Mouse (Mus musculus) hindbrain, embryonic 10.5 days (tissue): ENCODE results near the gene Mrpl34. TPM values are rescaled to one million over a fixed set of nuclear protein-coding genes. Genes with fewer than 3 reads are reported as not detected.

Source experiments
- DNase-seq: peaks from one replicate; pipeline ENCODE4 v3.0.0-alpha.2; 2017; ENCODE audit warnings: low spot score
- H3K27ac ChIP-seq: fragments of 300-500 bp; sonication (generic); 2 replicates; pipeline ENCODE4 v1.5.1; 2016; ENCODE audit warnings: mild to moderate bottlenecking, moderate library complexity
- H3K27me3 ChIP-seq: fragments of 300-500 bp; sonication (generic); 2 replicates; pipeline ENCODE4 v1.6.1; 2016; ENCODE audit warnings: mild to moderate bottlenecking; ENCODE audit not compliant: poor library complexity, insufficient read depth, severe bottlenecking
- H3K36me3 ChIP-seq: fragments of 300-500 bp; sonication (generic); 2 replicates; pipeline ENCODE4 v1.6.1; 2016; ENCODE audit warnings: mild to moderate bottlenecking, moderate library complexity
- H3K4me1 ChIP-seq: fragments of 300-500 bp; sonication (generic); replicated peaks from 2 replicates; pipeline ENCODE4 v1.6.1; 2016; ENCODE audit warnings: mild to moderate bottlenecking
- H3K4me3 ChIP-seq: fragments of 300-500 bp; sonication (generic); 2 replicates; pipeline ENCODE4 v1.5.1; 2016; ENCODE audit warnings: mild to moderate bottlenecking, moderate library complexity
- H3K9me3 ChIP-seq: fragments of 300-500 bp; sonication (generic); 2 replicates; pipeline ENCODE4 v1.6.1; 2016; ENCODE audit warnings: mild to moderate bottlenecking, moderate library complexity
- WGBS: fragments of 180-500 bp; shearing (Covaris S2); methylation state at CpG from one replicate; pipeline ENCODE4 v1.1.7; 2016; 5-methylcytosine and 5-hydroxymethylcytosine counted together
- polyA plus RNA-seq: library from polyadenylated mRNA; unstranded; fragments of >200 nt; fragmentation: Nextera tagmentation; extraction: Ambion mirVana; gene quantifications from 2 replicates; pipeline ENCODE4 v1.2.1, GENCODE M21; 2016

The Mrpl34 gene
- polyA plus RNA-seq, 1 experiment from 2014 or later, result 249 TPM

DNA sequence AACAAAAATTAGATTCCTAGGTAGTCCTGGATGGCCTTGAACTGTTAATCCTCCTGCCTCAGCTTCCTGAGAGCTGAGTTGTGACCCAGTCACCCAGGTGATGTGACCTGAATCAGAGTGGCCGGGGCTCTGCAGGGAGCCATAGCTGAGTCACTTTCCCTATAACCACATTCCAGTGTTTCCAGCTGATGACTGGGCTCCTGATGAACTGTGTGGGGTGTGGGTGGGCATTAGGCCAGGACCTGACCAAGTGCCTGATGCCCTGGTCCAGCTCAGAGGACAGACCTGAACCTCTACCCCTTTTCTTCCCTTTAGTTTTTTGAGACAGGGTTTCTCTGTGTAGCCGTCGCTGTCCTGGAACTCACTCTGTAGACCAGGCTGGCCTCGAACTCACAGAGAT is 40.6 kb downstream of the Mrpl34 start:
- Histone ChIP-seq H3K9me3 (no peaks in the 10 kb centered on the region), H3K36me3 (no peaks in the 10 kb centered on the region), H3K27ac (no peak overlapping the region), H3K4me3 (no peak overlapping the region), H3K4me1 (peaks cover 30% of the 10 kb centered on the region), H3K27me3 (peaks cover 60% of the 10 kb centered on the region)
- WGBS, result 94% methylated on average over 4 of the region's 4 CpGs
- no peak for DNase-seq

DNA sequence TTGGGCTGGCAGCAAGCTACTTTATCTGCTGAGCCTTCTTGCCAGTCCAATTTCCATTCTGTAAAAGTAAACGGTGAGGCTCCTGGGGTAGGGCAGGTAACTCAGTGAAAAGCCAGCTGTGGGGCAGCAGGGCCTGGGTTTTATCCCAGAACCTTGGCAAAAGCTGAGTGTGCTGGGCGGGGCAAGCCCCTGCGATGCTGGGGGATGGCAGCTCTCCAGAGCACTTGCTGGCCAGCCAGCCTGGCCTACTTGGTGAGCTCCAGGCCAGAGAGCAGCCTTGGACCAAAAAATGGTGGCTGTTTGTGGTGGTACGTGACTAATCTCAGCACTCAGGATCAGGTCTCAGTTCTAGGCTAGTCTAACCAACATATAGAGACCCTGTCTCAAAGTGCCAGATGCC is 41.2 kb downstream of the Mrpl34 start:
- Histone ChIP-seq H3K27ac (no peak overlapping the region), H3K36me3 (no peaks in the 10 kb centered on the region), H3K4me3 (no peak overlapping the region), H3K4me1 (peaks cover 30% of the 10 kb centered on the region), H3K27me3 (peaks cover 66% of the 10 kb centered on the region), H3K9me3 (no peaks in the 10 kb centered on the region)
- 85% methylated on average over 4 of the region's 4 CpGs for WGBS
- no peak for DNase-seq

- H3K4me3 ChIP-seq, result peak overlapping the region; percentile 57
- under 1% methylated on average over 61 of the region's 61 CpGs for WGBS
- H3K4me1 ChIP-seq, result peaks cover 38% of the 10 kb centered on the region
- H3K27me3 ChIP-seq, result peaks cover 76% of the 10 kb centered on the region
- peak overlapping the region; percentile 50; the same call in 1 of the 2 replicates for H3K27ac ChIP-seq
- H3K36me3 ChIP-seq, result no peaks in the 10 kb centered on the region
- no peaks in the 10 kb centered on the region for H3K9me3 ChIP-seq
- DNase-seq, result peak; percentile 84
Measured at GRCm38 (mm10) chr8:71507589-71508104, 42.9 kb downstream of the Mrpl34 start.

- no peak for DNase-seq
- Histone ChIP-seq H3K4me1 (peaks cover 37% of the 10 kb centered on the region), H3K36me3 (no peaks in the 10 kb centered on the region), H3K9me3 (no peaks in the 10 kb centered on the region), H3K27me3 (peaks cover 76% of the 10 kb centered on the region), H3K27ac (no peak overlapping the region), H3K4me3 (peak overlapping the region; percentile 24; the same call in 1 of the 2 replicates)
- WGBS, result 69% methylated on average over 2 of the region's 2 CpGs
Measured at GRCm38 (mm10) chr8:71509316-71509715, 44.6 kb downstream of the Mrpl34 start.

DNA sequence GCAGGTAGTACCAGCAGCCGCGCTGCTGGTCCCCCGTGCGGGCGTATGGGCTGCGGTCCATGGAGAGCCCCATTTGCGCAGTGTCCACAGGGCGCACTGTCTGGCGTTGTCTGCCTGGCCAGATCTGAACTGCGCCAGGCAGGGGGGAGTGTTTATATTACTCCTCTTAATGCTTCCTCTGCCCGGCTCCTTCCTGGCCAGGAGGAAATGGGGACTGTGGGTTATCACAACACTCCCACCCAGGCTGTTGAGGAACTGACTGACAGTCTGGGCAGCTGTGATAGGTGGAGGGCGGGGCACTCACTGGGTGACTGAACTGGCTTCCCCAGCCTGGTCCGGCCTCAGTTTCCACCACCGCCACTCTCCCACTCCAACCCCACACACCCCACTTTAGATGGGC is 46.9 kb downstream of the Mrpl34 start, which contains the start of gene Plvap:
Gene Plvap, minus strand, starts transcription at position 109 of the 400 bp plus-strand sequence.
- no peaks in the 10 kb centered on the region for H3K36me3 ChIP-seq
- no peaks in the 10 kb centered on the region for H3K9me3 ChIP-seq
- H3K4me1 ChIP-seq, result peaks cover 40% of the 10 kb centered on the region
- 69% methylated on average over 14 of the region's 14 CpGs for WGBS
- H3K27ac ChIP-seq, result peak within 1 kb of the TSS; percentile 35; the same call in 1 of the 2 replicates
- H3K27me3 ChIP-seq, result peaks cover 52% of the 10 kb centered on the region
- no peak for DNase-seq
- peak within 1 kb of the TSS; percentile 24 for H3K4me3 ChIP-seq

DNA sequence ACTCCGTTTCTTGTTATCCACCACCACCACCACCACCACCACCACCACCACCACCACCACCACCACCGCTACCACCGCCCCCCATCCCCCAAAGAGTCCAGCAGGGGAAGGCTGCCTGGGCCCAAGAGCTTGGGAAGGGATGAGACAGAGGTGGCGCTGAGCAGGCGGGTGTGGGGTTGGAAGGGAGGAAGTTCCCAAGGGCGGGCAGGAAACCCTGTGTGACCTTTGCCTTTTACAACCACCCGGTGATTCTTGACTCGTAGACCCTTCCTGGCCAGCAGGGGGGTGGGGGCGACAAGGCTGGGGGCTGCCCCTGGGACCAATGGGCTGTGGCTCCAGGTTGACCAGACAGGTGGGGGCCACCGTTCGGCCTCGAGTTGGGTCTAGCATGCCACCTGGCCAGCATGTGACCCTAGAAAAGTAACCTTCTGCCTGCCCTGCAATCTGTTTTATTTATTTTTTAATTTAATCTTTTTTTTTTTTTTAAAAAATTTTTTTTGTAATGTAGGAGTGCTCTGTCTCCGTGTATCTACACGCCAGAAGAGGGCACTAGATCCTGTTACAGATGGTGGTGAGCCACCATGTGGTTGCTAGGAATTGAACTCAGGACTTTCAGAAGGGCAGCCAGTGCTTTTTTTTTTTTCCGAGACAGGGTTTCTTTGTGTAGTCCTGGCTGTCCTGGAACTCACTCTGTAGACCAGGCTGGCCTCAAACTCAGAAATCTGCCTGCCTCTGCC is 48.4 kb downstream of the Mrpl34 start:
- H3K4me3 ChIP-seq, result no peak overlapping the region
- H3K4me1 ChIP-seq, result peaks cover 40% of the 10 kb centered on the region
- H3K27me3 ChIP-seq, result peaks cover 37% of the 10 kb centered on the region
- H3K9me3 ChIP-seq, result no peaks in the 10 kb centered on the region
- no peak for DNase-seq
- WGBS, result 70% methylated on average over 15 of the region's 15 CpGs
- no peak overlapping the region for H3K27ac ChIP-seq
- H3K36me3 ChIP-seq, result no peaks in the 10 kb centered on the region

GRCm38 (mm10) chr8:71515043-71515442 is 50.3 kb downstream of the Mrpl34 start:
- no peak overlapping the region for H3K4me3 ChIP-seq
- 78% methylated on average over 5 of the region's 5 CpGs for WGBS

More at GRCm38 (mm10) chr8:71515043-71515442, 50.3 kb downstream of the Mrpl34 start:
- Histone ChIP-seq H3K9me3 (no peaks in the 10 kb centered on the region), H3K4me1 (peaks cover 36% of the 10 kb centered on the region), H3K27me3 (peaks cover 19% of the 10 kb centered on the region), H3K27ac (no peak overlapping the region), H3K36me3 (no peaks in the 10 kb centered on the region)
- no peak for DNase-seq

Other genes starting within 250 kb of the Mrpl34 start
- gene Myo9b, start 192.2 kb upstream of the Mrpl34 start, polyA plus RNA-seq, result 24.1 and 25.4 TPM in 2 replicates
- 59.1 and 61.9 TPM in 2 replicates for gene Haus8, start 192.0 kb upstream of the Mrpl34 start, polyA plus RNA-seq
- 74.4 and 84.6 TPM in 2 replicates for gene Use1, start 98.1 kb upstream of the Mrpl34 start, polyA plus RNA-seq
- gene Ocel1, start 93.7 kb upstream of the Mrpl34 start, polyA plus RNA-seq, result 7.5 and 8.1 TPM in 2 replicates
- 125 and 139 TPM in 2 replicates for gene Nr2f6, start 83.0 kb upstream of the Mrpl34 start, polyA plus RNA-seq
- gene Ushbp1, start 69.2 kb upstream of the Mrpl34 start, polyA plus RNA-seq, result 5.8 and 7.2 TPM in 2 replicates
- 112 and 121 TPM in 2 replicates for gene Babam1, start 68.1 kb upstream of the Mrpl34 start, polyA plus RNA-seq
- gene Ankle1, start 58.9 kb upstream of the Mrpl34 start, polyA plus RNA-seq, result 35.2 and 56.1 TPM in 2 replicates
- gene Abhd8, start 1.3 kb upstream of the Mrpl34 start, polyA plus RNA-seq, result 76.3 and 88.4 TPM in 2 replicates
- 147 and 169 TPM in 2 replicates for gene Dda1, start 4.2 kb downstream of the Mrpl34 start, polyA plus RNA-seq
- 3.3 and 6.8 TPM in 2 replicates for gene Ano8, start 21.0 kb downstream of the Mrpl34 start, polyA plus RNA-seq
- 18.2 and 22.5 TPM in 2 replicates for gene Gtpbp3, start 23.1 kb downstream of the Mrpl34 start, polyA plus RNA-seq
- 50.2 and 52.7 TPM in 2 replicates for gene Plvap, start 46.8 kb downstream of the Mrpl34 start, polyA plus RNA-seq
- gene Ccdc194, start 60.8 kb downstream of the Mrpl34 start, polyA plus RNA-seq, result 0.51 and 0.60 TPM in 2 replicates
- 8.9 and 9.6 TPM in 2 replicates for gene Bst2, start 72.5 kb downstream of the Mrpl34 start, polyA plus RNA-seq
- 68.7 and 71.6 TPM in 2 replicates for gene Mvb12a, start 78.0 kb downstream of the Mrpl34 start, polyA plus RNA-seq
- gene Tmem221, start 93.9 kb downstream of the Mrpl34 start, polyA plus RNA-seq, result 0.18 and 0.26 TPM in 2 replicates
- gene Nxnl1, start 101.6 kb downstream of the Mrpl34 start, polyA plus RNA-seq, result not detected in 2 replicates
- 24.1 and 28.9 TPM in 2 replicates for gene Slc27a1, start 103.9 kb downstream of the Mrpl34 start, polyA plus RNA-seq
- 254 and 268 TPM in 2 replicates for gene Pgls, start 127.2 kb downstream of the Mrpl34 start, polyA plus RNA-seq
- gene Fam129c, start 132.7 kb downstream of the Mrpl34 start, polyA plus RNA-seq, result 5.0 and 5.3 TPM in 2 replicates
- 55.3 and 58.5 TPM in 2 replicates for gene Colgalt1, start 146.0 kb downstream of the Mrpl34 start, polyA plus RNA-seq
- 4.4 and 8.4 TPM in 2 replicates for gene Unc13a, start 206.8 kb downstream of the Mrpl34 start, polyA plus RNA-seq
- gene Jak3, start 211.3 kb downstream of the Mrpl34 start, polyA plus RNA-seq, result 3.2 and 3.6 TPM in 2 replicates
- gene Insl3, start 224.3 kb downstream of the Mrpl34 start, polyA plus RNA-seq, result 0.37 and 0.58 TPM in 2 replicates
- 0.64 and 1.0 TPM in 2 replicates for gene B3gnt3, start 236.8 kb downstream of the Mrpl34 start, polyA plus RNA-seq